Mouse (Mus musculus) splenic B cell, adult 2 months (primary cell): ENCODE results near the gene Nme9.

Source experiments
- DNase-seq: peaks from one replicate; pipeline ENCODE4 v3.0.0-alpha.2; 2011; ENCODE audit warnings: low read depth, low spot score
- H3K27me3 ChIP-seq: 2 replicates; pipeline ENCODE4 v1.6.1; 2012; ENCODE audit warnings: mild to moderate bottlenecking, low read length, moderate library complexity, mixed read lengths; ENCODE audit not compliant: control insufficient read depth, poor library complexity, insufficient read depth, severe bottlenecking
- H3K36me3 ChIP-seq: 2 replicates; pipeline ENCODE4 v1.6.1; 2012; ENCODE audit warnings: mild to moderate bottlenecking, low read length, moderate library complexity, mixed read lengths; ENCODE audit not compliant: control insufficient read depth, poor library complexity, insufficient read depth, severe bottlenecking

The Nme9 gene

GRCm38 (mm10) chr9:99484632-99485031, 33.4 kb downstream of the Nme9 start:
- H3K27me3 ChIP-seq = no peaks in the 10 kb centered on the region
- no peak for DNase-seq
- H3K36me3 ChIP-seq = peaks cover 15% of the 10 kb centered on the region

DNA sequence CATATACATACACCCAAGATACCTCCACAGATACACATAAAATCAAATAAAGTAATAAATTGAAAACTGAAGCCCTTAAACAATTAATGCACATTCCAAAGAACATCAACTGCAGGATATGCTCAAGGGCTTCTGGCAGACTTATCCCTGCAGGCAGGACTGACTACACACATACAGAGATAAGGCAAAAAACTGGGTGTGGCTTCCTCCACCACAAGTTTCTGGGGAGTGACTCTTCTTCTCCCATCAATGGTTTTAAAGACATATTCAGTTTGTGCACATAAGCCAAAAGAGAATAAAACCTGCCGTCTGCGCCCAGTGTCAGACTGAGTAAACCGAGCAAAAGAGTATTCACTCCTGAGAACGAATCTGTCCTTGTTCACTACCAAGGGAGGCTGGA, 33.9 kb downstream of the Nme9 start:
- DNase-seq = no peak
- H3K27me3 ChIP-seq = no peaks in the 10 kb centered on the region
- H3K36me3 ChIP-seq = peaks cover 15% of the 10 kb centered on the region

DNA sequence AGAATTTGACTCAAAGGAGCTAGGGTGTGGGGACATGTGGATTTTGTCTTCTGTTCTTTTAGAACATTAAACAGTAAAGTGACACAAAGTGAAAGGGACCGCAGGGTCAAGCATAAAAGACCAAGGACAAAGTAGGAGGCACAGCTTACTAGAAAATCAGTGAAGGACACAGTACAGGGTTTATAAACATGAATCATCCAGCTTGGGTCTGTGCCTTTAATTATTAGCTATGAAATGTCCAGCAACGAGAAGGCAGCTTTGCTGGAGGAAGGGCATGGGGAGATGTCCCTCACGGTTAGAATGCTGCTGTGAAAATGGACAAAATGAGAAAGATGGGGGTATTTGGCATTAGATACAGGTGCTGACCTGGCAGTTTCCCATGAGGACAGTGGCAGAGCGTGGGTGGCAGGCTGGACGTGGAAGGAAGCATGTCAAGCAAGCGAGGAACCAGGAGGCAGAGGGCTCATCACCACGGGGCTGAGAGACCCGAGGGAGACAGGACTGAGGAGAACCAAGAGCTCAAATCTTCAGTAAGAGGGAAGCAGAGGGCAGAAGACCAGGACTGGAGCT, 35.9 kb downstream of the Nme9 start:
- H3K36me3 ChIP-seq = peaks cover 20% of the 10 kb centered on the region
- DNase-seq = no peak
- no peaks in the 10 kb centered on the region for H3K27me3 ChIP-seq

DNA sequence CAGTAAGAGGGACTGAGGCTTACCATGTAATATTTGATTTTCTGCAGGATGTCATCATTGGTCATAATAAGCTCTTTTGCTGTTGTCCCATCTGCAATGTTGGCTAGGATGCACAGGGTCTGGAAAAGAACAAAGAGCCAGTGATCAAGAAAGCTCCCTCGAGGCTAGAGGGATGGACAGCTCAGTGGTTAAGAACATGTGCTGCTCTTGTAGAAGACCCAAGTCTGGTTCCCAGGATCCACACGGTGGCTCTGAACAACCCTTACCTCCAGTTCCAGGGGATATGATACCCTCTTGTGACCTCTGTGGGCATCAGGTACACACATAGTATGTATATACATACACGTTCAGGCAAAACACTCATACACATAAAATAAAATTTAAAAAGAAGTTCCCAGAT, 36.6 kb downstream of the Nme9 start:
- no peak for DNase-seq
- Histone ChIP-seq H3K27me3 (no peaks in the 10 kb centered on the region), H3K36me3 (peaks cover 20% of the 10 kb centered on the region)

GRCm38 (mm10) chr9:99491050-99491449, 39.8 kb downstream of the Nme9 start:
- DNase-seq = no peak
- peaks cover 20% of the 10 kb centered on the region for H3K36me3 ChIP-seq
- H3K27me3 ChIP-seq = no peaks in the 10 kb centered on the region

- no peak for DNase-seq
- no peaks in the 10 kb centered on the region for H3K27me3 ChIP-seq
- H3K36me3 ChIP-seq = peaks cover 18% of the 10 kb centered on the region
Measured at GRCm38 (mm10) chr9:99492634-99493200, 41.4 kb downstream of the Nme9 start.

DNA sequence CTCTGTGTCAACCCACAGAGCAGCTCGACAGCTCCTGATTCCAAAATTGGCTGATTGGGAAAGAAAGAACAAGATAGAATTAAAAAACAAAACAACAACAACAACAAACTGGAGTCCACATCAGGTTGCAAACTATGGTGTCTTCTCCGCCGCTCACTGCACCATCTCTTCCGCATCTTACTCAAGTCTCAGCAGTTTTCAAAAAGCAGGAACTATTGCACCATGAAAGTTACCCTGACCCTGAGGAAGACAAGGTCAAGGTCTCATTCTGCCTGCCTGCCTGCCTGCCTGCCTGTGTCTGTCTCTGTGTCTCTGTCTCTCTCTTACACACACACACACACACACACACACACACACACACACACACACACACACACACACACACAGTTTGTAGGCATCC, 48.1 kb downstream of the Nme9 start:
- Histone ChIP-seq H3K27me3 (no peaks in the 10 kb centered on the region), H3K36me3 (peaks cover 14% of the 10 kb centered on the region)
- DNase-seq = no peak

GRCm38 (mm10) chr9:99505875-99506274, 54.6 kb downstream of the Nme9 start:
- Histone ChIP-seq H3K36me3 (no peaks in the 10 kb centered on the region), H3K27me3 (no peaks in the 10 kb centered on the region)
- no peak for DNase-seq
